Mouse (Mus musculus) midbrain, embryonic 10.5 days (tissue): ENCODE data around the gene Gm19684. TPM values are rescaled to one million over a fixed set of nuclear protein-coding genes. Genes with fewer than 3 reads are reported as not detected.
A peak's percentile ranks its signal among the peaks of the same experiment; 100 is the strongest.
"Not testable (repeated sequence)": the region's sequence is repeated elsewhere in the genome, so short reads cannot be mapped to it uniquely, and the experiment has no call there.

Experiments
- DNase-seq: peaks from one replicate; pipeline ENCODE4 v3.0.0-alpha.2; 2017; ENCODE audit warnings: low spot score
- H3K27ac ChIP-seq: fragments of 300-500 bp; sonication (generic); replicated peaks from 2 replicates; pipeline ENCODE4 v1.5.1; 2016; ENCODE audit warnings: mild to moderate bottlenecking
- H3K27me3 ChIP-seq: fragments of 300-500 bp; sonication (generic); 2 replicates; pipeline ENCODE4 v1.6.1; 2016; ENCODE audit warnings: low read depth, mild to moderate bottlenecking; ENCODE audit not compliant: poor library complexity, severe bottlenecking
- H3K36me3 ChIP-seq: fragments of 300-500 bp; sonication (generic); 2 replicates; pipeline ENCODE4 v1.6.1; 2016; ENCODE audit warnings: mild to moderate bottlenecking, moderate library complexity
- H3K4me1 ChIP-seq: fragments of 300-500 bp; sonication (generic); 2 replicates; pipeline ENCODE4 v1.6.1; 2016
- H3K4me3 ChIP-seq: fragments of 300-500 bp; sonication (generic); 2 replicates; pipeline ENCODE4 v1.5.1; 2016; ENCODE audit warnings: mild to moderate bottlenecking, moderate library complexity
- H3K9me3 ChIP-seq: fragments of 300-500 bp; sonication (generic); replicated peaks from 2 replicates; pipeline ENCODE4 v1.6.1; 2016; ENCODE audit warnings: mild to moderate bottlenecking
- WGBS: fragments of 180-500 bp; shearing (Covaris S2); methylation state at CpG from one replicate; pipeline ENCODE4 v1.1.7; 2016; 5-methylcytosine and 5-hydroxymethylcytosine counted together
- polyA plus RNA-seq: library from polyadenylated mRNA; unstranded; fragments of >200 nt; fragmentation: Nextera tagmentation; extraction: Ambion mirVana; gene quantifications from 2 replicates; pipeline ENCODE4 v1.2.1, GENCODE M21; 2016

Gm19684 gene
- polyA plus RNA-seq, 1 experiment from 2014 or later: not detected

- H3K4me3 ChIP-seq: peak overlapping the region; percentile 58
- not testable (repeated sequence) for H3K9me3 ChIP-seq, H3K36me3 ChIP-seq, H3K27ac ChIP-seq
- peaks cover 43% of the 10 kb centered on the region for H3K27me3 ChIP-seq
- DNase-seq: peak; percentile 36
- H3K4me1 ChIP-seq: peaks cover 16% of the 10 kb centered on the region
- WGBS: under 1% methylated on average over 57 of the region's 57 CpGs
These were observed 10.6 kb upstream of the Gm19684 start for GRCm38 (mm10) chr17:36110641-36111509.

- DNase-seq: peak; percentile 33
- not testable (repeated sequence) for H3K36me3 ChIP-seq, H3K27ac ChIP-seq, H3K9me3 ChIP-seq
- H3K4me3 ChIP-seq: peak overlapping the region; percentile 58
- peaks cover 43% of the 10 kb centered on the region for H3K27me3 ChIP-seq
- 3% methylated on average over 10 of the region's 10 CpGs for WGBS
- peaks cover 16% of the 10 kb centered on the region for H3K4me1 ChIP-seq
These were observed 10.0 kb upstream of the Gm19684 start for GRCm38 (mm10) chr17:36111510-36111868.

GRCm38 (mm10) chr17:36113979-36114593 is 7.4 kb upstream of the Gm19684 start:
- H3K36me3 ChIP-seq, H3K9me3 ChIP-seq, H3K4me3 ChIP-seq, H3K4me1 ChIP-seq, H3K27ac ChIP-seq: not testable (repeated sequence)
- peaks cover 39% of the 10 kb centered on the region for H3K27me3 ChIP-seq
- peak; percentile 52 for DNase-seq
- 22% methylated on average over 6 of the region's 6 CpGs for WGBS

GRCm38 (mm10) chr17:36116545-36116944 is 4.9 kb upstream of the Gm19684 start:
- 19% methylated on average over 3 of the region's 3 CpGs for WGBS
- not testable (repeated sequence) for H3K27ac ChIP-seq, H3K4me3 ChIP-seq, H3K36me3 ChIP-seq, DNase-seq, H3K9me3 ChIP-seq, H3K4me1 ChIP-seq
- H3K27me3 ChIP-seq: peaks cover 39% of the 10 kb centered on the region

GRCm38 (mm10) chr17:36120839-36121238 is 639 bp upstream of the Gm19684 start:
- H3K9me3 ChIP-seq, DNase-seq: not testable (repeated sequence)

GRCm38 (mm10) chr17:36124111-36124510 is 2.6 kb downstream of the Gm19684 start:
- H3K4me1 ChIP-seq, H3K27ac ChIP-seq, H3K36me3 ChIP-seq, H3K4me3 ChIP-seq, H3K9me3 ChIP-seq, DNase-seq: not testable (repeated sequence)
- H3K27me3 ChIP-seq: peaks cover 45% of the 10 kb centered on the region
- 80% methylated on average over 3 of the region's 3 CpGs for WGBS

More at GRCm38 (mm10) chr17:36120839-36121238, 639 bp upstream of the Gm19684 start:
- H3K27me3 ChIP-seq: peaks cover 47% of the 10 kb centered on the region
- 20% methylated on average over 18 of the region's 18 CpGs for WGBS
- H3K36me3 ChIP-seq, H3K4me3 ChIP-seq, H3K4me1 ChIP-seq, H3K27ac ChIP-seq: not testable (repeated sequence)

- not testable (repeated sequence) for H3K36me3 ChIP-seq, H3K9me3 ChIP-seq, H3K4me3 ChIP-seq, H3K27ac ChIP-seq, H3K4me1 ChIP-seq, DNase-seq
- peaks cover 27% of the 10 kb centered on the region for H3K27me3 ChIP-seq
- 65% methylated on average over 12 of the region's 13 CpGs for WGBS
These were observed 7.0 kb downstream of the Gm19684 start for GRCm38 (mm10) chr17:36128525-36128924.

GRCm38 (mm10) chr17:36128968-36129817 is 7.7 kb downstream of the Gm19684 start, which contains the start of gene Gm7030:
Gm7030 (minus strand) TSS chr17:36129425.
- H3K27me3 ChIP-seq: peaks cover 30% of the 10 kb centered on the region
- H3K36me3 ChIP-seq, DNase-seq, H3K4me3 ChIP-seq, H3K4me1 ChIP-seq, H3K9me3 ChIP-seq, H3K27ac ChIP-seq: not testable (repeated sequence)
- 23% methylated on average over 26 of the region's 28 CpGs for WGBS

GRCm38 (mm10) chr17:36131516-36132265 is 10.2 kb downstream of the Gm19684 start:
- Histone ChIP-seq H3K4me3 (no peak overlapping the region), H3K27me3 (peaks cover 30% of the 10 kb centered on the region), H3K9me3 (no peaks in the 10 kb centered on the region), H3K27ac (no peak overlapping the region), H3K36me3 (no peaks in the 10 kb centered on the region), H3K4me1 (0 out of 2 replicates have a peak, but pooled peaks cover 3% of the 10 kb centered on the region)
- DNase-seq: no peak
- WGBS: 75% methylated on average over 5 of the region's 5 CpGs

- H3K9me3 ChIP-seq, H3K36me3 ChIP-seq, H3K27ac ChIP-seq, DNase-seq, H3K4me1 ChIP-seq, H3K4me3 ChIP-seq: not testable (repeated sequence)
- H3K27me3 ChIP-seq: peaks cover 28% of the 10 kb centered on the region
These were observed 14.1 kb downstream of the Gm19684 start for GRCm38 (mm10) chr17:36135421-36136231.

- not testable (repeated sequence) for H3K4me3 ChIP-seq, H3K9me3 ChIP-seq, H3K36me3 ChIP-seq, H3K4me1 ChIP-seq, DNase-seq, H3K27ac ChIP-seq
- H3K27me3 ChIP-seq: peaks cover 27% of the 10 kb centered on the region
- 77% methylated on average over 1 of the region's 1 CpGs for WGBS
These were observed 14.9 kb downstream of the Gm19684 start for GRCm38 (mm10) chr17:36136299-36136848.
